Mouse (Mus musculus) forebrain, embryonic 12.5 days (tissue): ENCODE data around the gene Tor1aip2. TPM values are rescaled to one million over a fixed set of nuclear protein-coding genes. Genes with fewer than 3 reads are reported as not detected.

ENCODE experiments used
- ATAC-seq: fragments of 200-750 bp; cut with Nextera tagmentation; 2 replicates; pipeline ENCODE4 v1.8.0; 2017; ENCODE audit warnings: moderate TSS enrichment; ENCODE audit not compliant: low FRiP score
- H3K27ac ChIP-seq: fragments of 300-500 bp; sonication (generic); 2 replicates; pipeline ENCODE4 v1.5.1; 2016; ENCODE audit warnings: mild to moderate bottlenecking
- H3K27me3 ChIP-seq: fragments of 300-500 bp; sonication (generic); 2 replicates; pipeline ENCODE4 v1.6.1; 2016; ENCODE audit warnings: mild to moderate bottlenecking
- H3K36me3 ChIP-seq: fragments of 300-500 bp; sonication (generic); replicated peaks from 2 replicates; pipeline ENCODE4 v1.6.1; 2016; ENCODE audit warnings: mild to moderate bottlenecking
- H3K4me1 ChIP-seq: fragments of 300-500 bp; sonication (generic); 2 replicates; pipeline ENCODE4 v1.6.1; 2016
- H3K4me2 ChIP-seq: fragments of 300-500 bp; sonication (generic); 2 replicates; pipeline ENCODE4 v1.6.1; 2016; ENCODE audit warnings: mild to moderate bottlenecking, moderate library complexity
- H3K4me3 ChIP-seq: fragments of 300-500 bp; sonication (generic); replicated peaks from 2 replicates; pipeline ENCODE4 v1.5.1; 2016; ENCODE audit warnings: mild to moderate bottlenecking
- H3K9ac ChIP-seq: fragments of 300-500 bp; sonication (generic); 2 replicates; pipeline ENCODE4 v1.6.1; 2016; ENCODE audit warnings: mild to moderate bottlenecking
- H3K9me3 ChIP-seq: fragments of 300-500 bp; sonication (generic); 2 replicates; pipeline ENCODE4 v1.6.1; 2016
- WGBS: fragments of 180-500 bp; shearing (Covaris S2); methylation state at CpG from one replicate; pipeline ENCODE4 v1.1.7; 2016; 5-methylcytosine and 5-hydroxymethylcytosine counted together
- polyA plus RNA-seq: library from polyadenylated mRNA; unstranded; fragments of >200 nt; fragmentation: Nextera tagmentation; extraction: Ambion mirVana; gene quantifications from 2 replicates; pipeline ENCODE4 v1.2.1, GENCODE M21; 2016

The Tor1aip2 gene
- 89.3 and 91.0 TPM in 2 replicates for polyA plus RNA-seq

- no peaks in the 10 kb centered on the region for H3K27me3 ChIP-seq
- no peaks in the 10 kb centered on the region for H3K9me3 ChIP-seq
- H3K9ac ChIP-seq = peak within 1 kb of the TSS; percentile 77
- peak within 1 kb of the TSS; percentile 54 for H3K4me2 ChIP-seq
- peak; percentile 85 for ATAC-seq
- H3K36me3 ChIP-seq = peaks cover 34% of the 10 kb centered on the region
- peak within 1 kb of the TSS; percentile 100 for H3K27ac ChIP-seq
- WGBS = under 1% methylated on average over 56 of the region's 59 CpGs
- peaks cover 14% of the 10 kb centered on the region for H3K4me1 ChIP-seq
- peak within 1 kb of the TSS; percentile 80 for H3K4me3 ChIP-seq
Measured at GRCm38 (mm10) chr1:156035269-156035929, at the start of gene Tor1aip2. TSS of gene Tor1aip2 (plus strand) at chr1:156035403.

GRCm38 (mm10) chr1:155987625-155988024 is 47.6 kb upstream of the Tor1aip2 start:
- no peak for ATAC-seq
- H3K27ac ChIP-seq = no peak overlapping the region
- H3K36me3 ChIP-seq = no peaks in the 10 kb centered on the region
- H3K27me3 ChIP-seq = no peaks in the 10 kb centered on the region
- H3K9me3 ChIP-seq = no peaks in the 10 kb centered on the region
- H3K9ac ChIP-seq = no peak overlapping the region
- H3K4me3 ChIP-seq = no peak overlapping the region
- peaks cover 5% of the 10 kb centered on the region for H3K4me1 ChIP-seq
- WGBS = 87% methylated on average over 2 of the region's 2 CpGs
- H3K4me2 ChIP-seq = no peak overlapping the region

DNA sequence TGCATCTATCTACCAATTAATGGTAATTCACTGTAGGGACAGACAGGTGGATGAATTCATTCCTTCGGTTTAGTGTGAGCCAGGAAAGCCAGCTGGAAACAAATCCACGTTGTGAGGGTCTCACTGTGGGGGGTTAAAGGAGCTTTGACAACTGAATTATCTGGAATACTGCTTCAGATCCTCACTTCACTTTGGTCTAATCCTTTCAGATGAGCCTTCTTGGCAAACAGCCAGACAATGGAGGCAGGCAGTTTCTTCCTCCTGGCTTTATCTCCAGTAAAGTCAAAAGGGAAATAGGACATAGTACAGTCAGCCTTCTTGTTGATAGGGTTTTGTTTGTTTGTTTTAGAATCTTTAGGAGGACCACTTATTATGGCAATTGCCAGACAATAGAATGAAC is 45.8 kb upstream of the Tor1aip2 start:
- Histone ChIP-seq H3K9ac (no peak overlapping the region), H3K36me3 (no peaks in the 10 kb centered on the region), H3K4me3 (no peak overlapping the region)

DNA sequence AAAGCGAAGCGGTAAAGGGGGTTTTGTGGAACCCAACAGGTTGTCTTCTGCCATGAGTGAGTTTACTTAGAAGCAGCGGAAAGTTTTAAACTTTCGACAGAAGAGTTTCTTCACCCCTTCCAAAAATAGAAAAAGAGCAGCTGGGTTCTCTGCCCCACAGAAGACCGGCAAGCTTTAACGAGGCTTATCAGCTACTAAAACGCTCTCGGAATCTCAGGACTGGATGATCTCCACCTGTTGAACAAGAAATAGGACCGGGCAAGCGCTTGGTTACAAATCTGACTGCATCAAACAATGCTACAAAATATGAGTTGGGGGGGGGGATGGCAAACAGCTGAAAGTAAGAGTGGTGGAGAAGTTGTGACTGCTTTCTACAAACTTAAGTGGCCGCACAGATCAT is 44.8 kb upstream of the Tor1aip2 start:
- Histone ChIP-seq H3K36me3 (no peaks in the 10 kb centered on the region), H3K9me3 (no peaks in the 10 kb centered on the region), H3K4me1 (peaks cover 5% of the 10 kb centered on the region), H3K4me2 (no peak overlapping the region), H3K9ac (no peak overlapping the region), H3K4me3 (no peak overlapping the region), H3K27me3 (no peaks in the 10 kb centered on the region), H3K27ac (no peak overlapping the region)
- 66% methylated on average over 11 of the region's 11 CpGs for WGBS
- no peak for ATAC-seq

More for the DNA sequence above, 45.8 kb upstream of the Tor1aip2 start:
- ATAC-seq = no peak
- H3K9me3 ChIP-seq = no peaks in the 10 kb centered on the region
- WGBS = 3% methylated on average over 2 of the region's 2 CpGs
- H3K4me2 ChIP-seq = no peak overlapping the region
- H3K27ac ChIP-seq = no peak overlapping the region
- H3K4me1 ChIP-seq = peaks cover 5% of the 10 kb centered on the region
- no peaks in the 10 kb centered on the region for H3K27me3 ChIP-seq

DNA sequence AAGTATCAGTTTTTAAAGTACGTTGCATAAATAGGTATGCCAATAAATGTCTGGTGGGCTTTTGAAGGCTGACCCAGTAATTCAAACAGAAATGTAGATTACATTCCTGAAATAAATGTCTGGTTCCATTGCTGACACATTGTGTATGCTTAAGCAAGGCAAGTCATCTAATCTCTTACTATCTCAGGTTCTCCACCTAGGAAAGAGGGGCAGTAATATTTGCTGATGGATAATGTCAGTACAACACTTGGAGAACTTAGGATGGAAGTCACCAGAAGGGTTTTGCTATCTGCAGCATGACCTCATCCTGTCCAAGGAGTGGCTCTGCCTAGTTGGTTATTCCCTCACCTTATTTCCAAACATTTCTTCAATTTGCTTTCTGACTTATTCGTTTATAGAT is 40.7 kb upstream of the Tor1aip2 start:
- H3K4me1 ChIP-seq = peaks cover under 1% of the 10 kb centered on the region; the same call in 1 of the 2 replicates
- 92% methylated on average over 2 of the region's 2 CpGs for WGBS

GRCm38 (mm10) chr1:155995612-155996011 is 39.6 kb upstream of the Tor1aip2 start:
- Histone ChIP-seq H3K4me2 (no peak overlapping the region), H3K27ac (no peak overlapping the region), H3K4me3 (no peak overlapping the region), H3K36me3 (no peaks in the 10 kb centered on the region), H3K4me1 (no peaks in the 10 kb centered on the region), H3K27me3 (no peaks in the 10 kb centered on the region), H3K9me3 (no peaks in the 10 kb centered on the region), H3K9ac (no peak overlapping the region)
- 95% methylated on average over 2 of the region's 2 CpGs for WGBS
- no peak for ATAC-seq

More for the DNA sequence above, 40.7 kb upstream of the Tor1aip2 start:
- Histone ChIP-seq H3K9me3 (no peaks in the 10 kb centered on the region), H3K27ac (no peak overlapping the region), H3K27me3 (no peaks in the 10 kb centered on the region), H3K36me3 (no peaks in the 10 kb centered on the region), H3K4me3 (no peak overlapping the region), H3K9ac (no peak overlapping the region), H3K4me2 (no peak overlapping the region)
- no peak for ATAC-seq

DNA sequence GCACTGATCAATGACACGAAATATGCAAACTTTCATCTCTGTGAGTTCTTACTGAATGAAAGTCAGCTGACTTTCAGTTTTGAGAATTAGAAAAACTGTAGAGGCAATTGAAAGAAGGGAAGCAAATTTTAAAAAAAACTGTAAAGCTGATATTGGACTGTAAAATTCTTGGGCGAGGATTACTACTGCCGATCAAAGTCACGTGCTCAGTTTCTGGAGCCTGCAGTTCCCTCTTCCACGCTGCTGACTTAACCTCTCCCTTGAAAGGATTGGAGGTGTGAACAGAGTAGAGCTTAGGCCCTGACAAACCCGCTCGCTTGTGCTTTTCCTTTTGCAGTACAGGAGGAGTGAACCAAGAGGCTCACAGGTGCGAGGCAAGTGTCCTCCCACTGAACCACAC is 32.8 kb upstream of the Tor1aip2 start:
- Histone ChIP-seq H3K9me3 (no peaks in the 10 kb centered on the region), H3K36me3 (peaks cover 30% of the 10 kb centered on the region), H3K9ac (no peak overlapping the region), H3K4me2 (no peak overlapping the region), H3K4me1 (no peaks in the 10 kb centered on the region), H3K27me3 (no peaks in the 10 kb centered on the region), H3K4me3 (no peak overlapping the region), H3K27ac (no peak overlapping the region)
- WGBS = 91% methylated on average over 8 of the region's 8 CpGs
- ATAC-seq = no peak

DNA sequence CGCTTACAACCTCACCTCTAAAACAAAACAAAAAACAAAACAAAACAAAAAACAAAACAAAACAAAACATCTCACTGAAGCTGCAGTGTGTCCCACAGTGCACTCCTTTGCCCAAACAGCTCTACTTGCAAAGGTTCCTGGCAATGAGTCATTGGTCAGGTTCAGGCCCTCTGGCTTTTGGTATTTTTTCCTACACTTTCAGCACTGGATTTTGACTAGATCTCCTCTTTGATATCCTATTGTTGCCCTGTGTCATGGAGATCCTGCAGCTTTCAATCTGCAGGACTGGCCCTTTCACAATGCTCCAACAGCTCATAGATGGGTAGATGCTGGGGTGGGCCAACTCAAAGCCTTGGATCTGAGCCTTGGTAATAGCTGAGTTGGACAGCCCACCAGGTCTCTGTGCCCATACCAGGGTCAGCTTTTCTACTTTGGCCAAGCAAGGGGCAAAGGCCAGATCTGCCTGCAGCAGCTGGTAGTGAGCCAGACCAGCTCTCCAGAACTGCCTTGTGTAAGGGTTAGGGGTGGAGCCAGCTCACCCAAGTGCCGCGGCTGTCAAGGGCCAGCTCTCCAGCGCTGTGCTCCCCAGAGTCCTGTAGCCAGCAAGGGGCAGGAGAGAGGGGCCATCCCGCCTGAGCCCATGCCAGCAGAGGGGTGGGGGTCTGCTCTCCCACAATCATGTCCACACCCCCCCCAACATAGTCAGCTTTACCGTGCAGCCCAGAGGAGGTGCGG is 31.8 kb upstream of the Tor1aip2 start:
- Histone ChIP-seq H3K27ac (no peak overlapping the region), H3K4me2 (no peak overlapping the region), H3K27me3 (no peaks in the 10 kb centered on the region), H3K4me1 (no peaks in the 10 kb centered on the region), H3K4me3 (no peak overlapping the region), H3K9me3 (no peaks in the 10 kb centered on the region), H3K9ac (no peak overlapping the region), H3K36me3 (peaks cover 36% of the 10 kb centered on the region)
- no peak for ATAC-seq
- WGBS = 91% methylated on average over 7 of the region's 7 CpGs

GRCm38 (mm10) chr1:156005906-156006305 is 29.3 kb upstream of the Tor1aip2 start:
- Histone ChIP-seq H3K27me3 (no peaks in the 10 kb centered on the region), H3K36me3 (peaks cover 41% of the 10 kb centered on the region), H3K9ac (no peak overlapping the region), H3K4me1 (no peaks in the 10 kb centered on the region), H3K4me3 (no peak overlapping the region), H3K9me3 (no peaks in the 10 kb centered on the region), H3K27ac (no peak overlapping the region), H3K4me2 (no peak overlapping the region)
- ATAC-seq = no peak
- 91% methylated on average over 11 of the region's 11 CpGs for WGBS

GRCm38 (mm10) chr1:156009003-156009402 is 26.2 kb upstream of the Tor1aip2 start:
- Histone ChIP-seq H3K4me3 (no peak overlapping the region), H3K4me1 (no peaks in the 10 kb centered on the region), H3K27ac (no peak overlapping the region), H3K36me3 (peaks cover 51% of the 10 kb centered on the region), H3K9me3 (no peaks in the 10 kb centered on the region), H3K9ac (no peak overlapping the region), H3K27me3 (no peaks in the 10 kb centered on the region), H3K4me2 (no peak overlapping the region)
- no peak for ATAC-seq
- 88% methylated on average over 1 of the region's 1 CpGs for WGBS

DNA sequence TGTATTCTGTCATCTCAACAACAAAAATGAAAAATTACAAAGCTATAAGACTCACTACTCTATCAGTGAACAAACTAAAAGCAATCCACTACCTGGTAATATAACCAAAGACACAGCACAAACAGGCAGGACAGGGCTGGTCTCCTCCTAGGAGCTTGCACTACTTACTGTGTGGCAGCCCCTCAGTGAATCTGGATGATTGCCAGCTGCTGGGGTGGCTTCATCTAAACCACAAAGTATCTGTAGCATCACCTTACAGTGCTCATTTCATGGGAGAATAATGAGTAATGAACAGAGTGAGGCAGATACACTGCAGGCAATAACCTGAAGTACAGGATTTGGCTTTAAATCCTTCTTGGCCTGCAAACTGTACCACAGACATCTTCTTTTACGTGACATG is 15.4 kb upstream of the Tor1aip2 start:
- H3K4me3 ChIP-seq = no peak overlapping the region
- peaks cover 54% of the 10 kb centered on the region for H3K36me3 ChIP-seq
- 89% methylated on average over 1 of the region's 1 CpGs for WGBS
- no peak overlapping the region for H3K4me2 ChIP-seq
- H3K27me3 ChIP-seq = no peaks in the 10 kb centered on the region
- no peaks in the 10 kb centered on the region for H3K4me1 ChIP-seq
- no peaks in the 10 kb centered on the region for H3K9me3 ChIP-seq
- no peak for ATAC-seq
- no peak overlapping the region for H3K27ac ChIP-seq
- no peak overlapping the region for H3K9ac ChIP-seq

- no peak overlapping the region for H3K27ac ChIP-seq
- no peaks in the 10 kb centered on the region for H3K4me1 ChIP-seq
- no peak overlapping the region for H3K4me2 ChIP-seq
- 91% methylated on average over 1 of the region's 1 CpGs for WGBS
- H3K9me3 ChIP-seq = no peaks in the 10 kb centered on the region
- H3K36me3 ChIP-seq = peaks cover 53% of the 10 kb centered on the region
- no peak overlapping the region for H3K9ac ChIP-seq
- no peaks in the 10 kb centered on the region for H3K27me3 ChIP-seq
- no peak overlapping the region for H3K4me3 ChIP-seq
- no peak for ATAC-seq
Measured at GRCm38 (mm10) chr1:156020402-156020801, 14.8 kb upstream of the Tor1aip2 start.
